Mouse (Mus musculus) forebrain, embryonic 12.5 days (tissue): ENCODE results near the gene Abracl. TPM values are rescaled to one million over a fixed set of nuclear protein-coding genes. Genes with fewer than 3 reads are reported as not detected.

ENCODE experiments used
- ATAC-seq: fragments of 200-750 bp; cut with Nextera tagmentation; 2 replicates; pipeline ENCODE4 v1.8.0; 2017; ENCODE audit warnings: moderate TSS enrichment; ENCODE audit not compliant: low FRiP score
- H3K27ac ChIP-seq: fragments of 300-500 bp; sonication (generic); 2 replicates; pipeline ENCODE4 v1.5.1; 2016; ENCODE audit warnings: mild to moderate bottlenecking
- H3K27me3 ChIP-seq: fragments of 300-500 bp; sonication (generic); 2 replicates; pipeline ENCODE4 v1.6.1; 2016; ENCODE audit warnings: mild to moderate bottlenecking
- H3K36me3 ChIP-seq: fragments of 300-500 bp; sonication (generic); replicated peaks from 2 replicates; pipeline ENCODE4 v1.6.1; 2016; ENCODE audit warnings: mild to moderate bottlenecking
- H3K4me1 ChIP-seq: fragments of 300-500 bp; sonication (generic); 2 replicates; pipeline ENCODE4 v1.6.1; 2016
- H3K4me2 ChIP-seq: fragments of 300-500 bp; sonication (generic); 2 replicates; pipeline ENCODE4 v1.6.1; 2016; ENCODE audit warnings: mild to moderate bottlenecking, moderate library complexity
- H3K4me3 ChIP-seq: fragments of 300-500 bp; sonication (generic); replicated peaks from 2 replicates; pipeline ENCODE4 v1.5.1; 2016; ENCODE audit warnings: mild to moderate bottlenecking
- H3K9ac ChIP-seq: fragments of 300-500 bp; sonication (generic); 2 replicates; pipeline ENCODE4 v1.6.1; 2016; ENCODE audit warnings: mild to moderate bottlenecking
- H3K9me3 ChIP-seq: fragments of 300-500 bp; sonication (generic); 2 replicates; pipeline ENCODE4 v1.6.1; 2016
- WGBS: fragments of 180-500 bp; shearing (Covaris S2); methylation state at CpG from one replicate; pipeline ENCODE4 v1.1.7; 2016; 5-methylcytosine and 5-hydroxymethylcytosine counted together
- polyA plus RNA-seq: library from polyadenylated mRNA; unstranded; fragments of >200 nt; fragmentation: Nextera tagmentation; extraction: Ambion mirVana; gene quantifications from 2 replicates; pipeline ENCODE4 v1.2.1, GENCODE M21; 2016

Abracl gene
- polyA plus RNA-seq, 1 experiment from 2014 or later: 226 TPM

DNA sequence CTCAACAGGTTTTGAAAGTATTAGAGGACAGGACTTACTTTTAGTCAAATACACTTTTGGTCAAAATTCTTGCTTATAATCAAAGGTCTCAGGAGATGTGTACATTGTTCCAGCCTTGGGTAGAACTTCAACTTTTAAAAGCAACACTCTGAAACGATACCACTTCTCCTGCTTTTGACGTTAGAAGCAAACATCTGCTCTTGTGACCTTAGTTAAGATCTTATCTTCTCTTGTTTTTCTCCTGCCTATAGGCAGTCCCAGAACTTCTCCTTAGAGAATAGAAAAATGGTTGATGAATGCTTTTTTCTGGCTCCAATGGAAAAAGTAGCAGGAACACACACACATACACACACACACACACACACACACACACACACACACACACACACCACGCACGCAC is 57.0 kb downstream of the Abracl start:
- H3K4me3 ChIP-seq: no peak overlapping the region
- no peak for ATAC-seq
- H3K27ac ChIP-seq: no peak overlapping the region
- no peaks in the 10 kb centered on the region for H3K9me3 ChIP-seq
- no peak overlapping the region for H3K9ac ChIP-seq
- no peaks in the 10 kb centered on the region for H3K27me3 ChIP-seq
- no peaks in the 10 kb centered on the region for H3K36me3 ChIP-seq
- no peak overlapping the region for H3K4me2 ChIP-seq
- H3K4me1 ChIP-seq: no peaks in the 10 kb centered on the region
- 87% methylated on average over 4 of the region's 4 CpGs for WGBS

Other genes with a start within 250 kb of the Abracl start
- gene Txlnb, start 227.1 kb downstream of the Abracl start, polyA plus RNA-seq: 1.4 and 1.7 TPM in 2 replicates
- 4.6 and 5.7 TPM in 2 replicates for gene Heca, start 75.2 kb downstream of the Abracl start, polyA plus RNA-seq
- 12.9 and 20.3 TPM in 2 replicates for gene Reps1, start 32.6 kb upstream of the Abracl start, polyA plus RNA-seq
- gene Ect2l, start 187.6 kb upstream of the Abracl start, polyA plus RNA-seq: 0.41 TPM in 2 replicates
- 6.1 and 7.3 TPM in 2 replicates for gene Ccdc28a, start 211.7 kb upstream of the Abracl start, polyA plus RNA-seq